Mouse (Mus musculus): ENCODE results near the gene Plcb1. TPM values are rescaled to one million over a fixed set of nuclear protein-coding genes. Genes with fewer than 3 reads are reported as not detected.
A peak's percentile ranks its signal among the peaks of the same experiment; 100 is the strongest.

Plcb1 gene
- polyA plus RNA-seq, 1 experiment from 2014 or later, result 7.9 TPM

GRCm38 (mm10) chr2:135302483-135302882 is 516.6 kb downstream of the Plcb1 start:
- Histone ChIP-seq H3K9ac (replicated peaks) (no peak overlapping the region), H3K27ac (ENCODE audit: low read depth) (no peak overlapping the region), H3K27me3 (ENCODE audit: insufficient read depth, low read length) (no peaks in the 10 kb centered on the region), H3K4me1 (ENCODE audit: insufficient read depth) (peaks cover 3% of the 10 kb centered on the region; the same call in 1 of the 2 replicates), H3K4me2 (ENCODE audit: low read depth, low read length) (no peak overlapping the region), H3K4me3 (ENCODE audit: low read depth, low read length) (no peak overlapping the region), H3K9me3 (ENCODE audit: low read length) (no peaks in the 10 kb centered on the region), H3K36me3 (replicated peaks; ENCODE audit: insufficient read depth, low read length) (no peaks in the 10 kb centered on the region)
- TF ChIP-seq EP300 (IDR thresholded peaks at IDR 0.05; ENCODE audit: low read depth) (no peak), CTCF (IDR thresholded peaks at IDR 0.05; ENCODE audit: low read depth) (no peak)
- 75% methylated on average over 2 of the region's 2 CpGs for WGBS (ENCODE audit: insufficient replicate concordance)
- ATAC-seq, result peak; percentile 62
- DNase-seq, result no peak

GRCm38 (mm10) chr2:135305186-135305585 is 519.3 kb downstream of the Plcb1 start:
- Histone ChIP-seq H3K4me3 (ENCODE audit: low read depth, low read length) (no peak overlapping the region), H3K9ac (replicated peaks) (no peak overlapping the region), H3K36me3 (replicated peaks; ENCODE audit: insufficient read depth, low read length) (no peaks in the 10 kb centered on the region), H3K27ac (ENCODE audit: low read depth) (no peak overlapping the region), H3K9me3 (ENCODE audit: low read length) (no peaks in the 10 kb centered on the region), H3K27me3 (ENCODE audit: insufficient read depth, low read length) (no peaks in the 10 kb centered on the region), H3K4me2 (ENCODE audit: low read depth, low read length) (no peak overlapping the region), H3K4me1 (ENCODE audit: insufficient read depth) (peaks cover 3% of the 10 kb centered on the region; the same call in 1 of the 2 replicates)
- TF ChIP-seq EP300 (IDR thresholded peaks at IDR 0.05; ENCODE audit: low read depth), result no peak
- TF ChIP-seq CTCF (IDR thresholded peaks at IDR 0.05; ENCODE audit: low read depth), result no peak
- ATAC-seq (no peak), DNase-seq (no peak)
- 56% methylated on average over 3 of the region's 3 CpGs for WGBS (ENCODE audit: insufficient replicate concordance)

GRCm38 (mm10) chr2:135305736-135306471 is 520.0 kb downstream of the Plcb1 start:
- H3K9ac ChIP-seq (replicated peaks), result no peak overlapping the region
- H3K9me3 ChIP-seq (ENCODE audit: low read length), result no peaks in the 10 kb centered on the region
- no peak overlapping the region for H3K4me3 ChIP-seq (ENCODE audit: low read depth, low read length)
- ATAC-seq (no peak), DNase-seq (no peak)
- no peaks in the 10 kb centered on the region for H3K27me3 ChIP-seq (ENCODE audit: insufficient read depth, low read length)
- H3K4me2 ChIP-seq (ENCODE audit: low read depth, low read length), result no peak overlapping the region
- peaks cover 3% of the 10 kb centered on the region; the same call in 1 of the 2 replicates for H3K4me1 ChIP-seq (ENCODE audit: insufficient read depth)
- TF ChIP-seq CTCF (IDR thresholded peaks at IDR 0.05; ENCODE audit: low read depth), result no peak
- no peak for TF ChIP-seq EP300 (IDR thresholded peaks at IDR 0.05; ENCODE audit: low read depth)
- H3K36me3 ChIP-seq (replicated peaks; ENCODE audit: insufficient read depth, low read length), result no peaks in the 10 kb centered on the region
- H3K27ac ChIP-seq (ENCODE audit: low read depth), result no peak overlapping the region
- WGBS (ENCODE audit: insufficient replicate concordance), result 69% methylated on average over 7 of the region's 7 CpGs

- no peak for ATAC-seq
These were observed 520.6 kb downstream of the Plcb1 start for GRCm38 (mm10) chr2:135306472-135306771.

GRCm38 (mm10) chr2:135307787-135308186 is 521.9 kb downstream of the Plcb1 start:
- Histone ChIP-seq H3K9me3 (ENCODE audit: low read length) (no peaks in the 10 kb centered on the region), H3K4me1 (ENCODE audit: insufficient read depth) (peaks cover 3% of the 10 kb centered on the region; the same call in 1 of the 2 replicates), H3K36me3 (replicated peaks; ENCODE audit: insufficient read depth, low read length) (no peaks in the 10 kb centered on the region), H3K27ac (ENCODE audit: low read depth) (no peak overlapping the region), H3K4me3 (ENCODE audit: low read depth, low read length) (no peak overlapping the region), H3K27me3 (ENCODE audit: insufficient read depth, low read length) (no peaks in the 10 kb centered on the region), H3K4me2 (ENCODE audit: low read depth, low read length) (no peak overlapping the region), H3K9ac (replicated peaks) (no peak overlapping the region)
- whole genome bisulfite sequencing (ENCODE audit: insufficient replicate concordance), result 88% methylated on average over 4 of the region's 4 CpGs
- ATAC-seq (no peak), DNase-seq (no peak)
- no peak for TF ChIP-seq CTCF (IDR thresholded peaks at IDR 0.05; ENCODE audit: low read depth)
- no peak for TF ChIP-seq EP300 (IDR thresholded peaks at IDR 0.05; ENCODE audit: low read depth)

More at GRCm38 (mm10) chr2:135306472-135306771, 520.6 kb downstream of the Plcb1 start:
- H3K9me3 ChIP-seq (ENCODE audit: low read length), result no peaks in the 10 kb centered on the region
- H3K36me3 ChIP-seq (replicated peaks; ENCODE audit: insufficient read depth, low read length), result no peaks in the 10 kb centered on the region
- no peak overlapping the region for H3K9ac ChIP-seq (replicated peaks)
- no peak for DNase-seq
- H3K27me3 ChIP-seq (ENCODE audit: insufficient read depth, low read length), result no peaks in the 10 kb centered on the region
- H3K27ac ChIP-seq (ENCODE audit: low read depth), result no peak overlapping the region
- TF ChIP-seq EP300 (IDR thresholded peaks at IDR 0.05; ENCODE audit: low read depth) (no peak), CTCF (IDR thresholded peaks at IDR 0.05; ENCODE audit: low read depth) (no peak)
- peaks cover 3% of the 10 kb centered on the region; the same call in 1 of the 2 replicates for H3K4me1 ChIP-seq (ENCODE audit: insufficient read depth)
- 61% methylated on average over 2 of the region's 2 CpGs for WGBS (ENCODE audit: insufficient replicate concordance)
- no peak overlapping the region for H3K4me2 ChIP-seq (ENCODE audit: low read depth, low read length)
- no peak overlapping the region for H3K4me3 ChIP-seq (ENCODE audit: low read depth, low read length)

- no peak overlapping the region for H3K4me2 ChIP-seq (ENCODE audit: low read depth, low read length)
- no peak overlapping the region for H3K9ac ChIP-seq (replicated peaks)
- ATAC-seq (no peak), DNase-seq (no peak)
- H3K4me1 ChIP-seq (ENCODE audit: insufficient read depth), result no peaks in the 10 kb centered on the region
- H3K27ac ChIP-seq (ENCODE audit: low read depth), result no peak overlapping the region
- H3K36me3 ChIP-seq (replicated peaks; ENCODE audit: insufficient read depth, low read length), result no peaks in the 10 kb centered on the region
- no peaks in the 10 kb centered on the region for H3K9me3 ChIP-seq (ENCODE audit: low read length)
- H3K27me3 ChIP-seq (ENCODE audit: insufficient read depth, low read length), result no peaks in the 10 kb centered on the region
- H3K4me3 ChIP-seq (ENCODE audit: low read depth, low read length), result no peak overlapping the region
- whole genome bisulfite sequencing (ENCODE audit: insufficient replicate concordance), result 70% methylated on average over 3 of the region's 3 CpGs
- TF ChIP-seq EP300 (IDR thresholded peaks at IDR 0.05; ENCODE audit: low read depth) (no peak), CTCF (IDR thresholded peaks at IDR 0.05; ENCODE audit: low read depth) (no peak)
These were observed 530.1 kb downstream of the Plcb1 start for GRCm38 (mm10) chr2:135315980-135316379.
